Mouse (Mus musculus): Measurements from ENCODE around the gene Nsmf.

DNA sequence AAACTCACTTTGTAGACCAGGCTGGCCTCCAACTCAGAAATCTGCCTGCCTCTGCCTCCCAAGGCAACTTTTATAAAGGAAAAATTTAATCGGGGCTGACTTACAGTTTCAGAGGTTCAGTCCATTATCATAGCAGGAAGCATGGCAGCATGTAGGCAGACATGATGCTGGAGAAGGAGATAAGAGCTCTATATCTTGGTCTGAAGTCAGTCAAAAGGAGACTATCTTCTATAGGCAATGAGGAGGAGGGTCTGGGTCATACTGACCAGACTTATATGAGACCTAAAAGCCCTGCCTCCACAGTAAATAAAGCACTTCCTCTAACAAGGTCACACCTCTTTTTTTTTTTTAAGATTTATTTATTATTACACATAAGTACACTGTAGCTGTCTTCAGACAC lies 10.1 kb downstream of the Nsmf start:
- TF ChIP-seq POLR2A (IDR thresholded peaks at IDR 0.05; ENCODE audit: control insufficient read depth, low read depth, low read length) (no peak), CTCF (IDR thresholded peaks at IDR 0.05; ENCODE audit: control insufficient read depth, insufficient read depth, insufficient replicate concordance, low read depth, low read length) (no peak)

All from testis, adult 2 months (tissue).